Mouse (Mus musculus): Measurements from ENCODE around the gene Nosip.

- TF ChIP-seq POLR2A (IDR thresholded peaks at IDR 0.05; ENCODE audit: control insufficient read depth, extremely low read depth, insufficient read depth, low read length, poor library complexity) (no peak), CTCF (IDR thresholded peaks at IDR 0.05; ENCODE audit: borderline replicate concordance, control insufficient read depth, extremely low read depth, insufficient read depth, low read length, poor library complexity) (no peak)
These were observed 15.3 kb upstream of the Nosip start for GRCm38 (mm10) chr7:45046853-45047350.
